Mouse (Mus musculus): Measurements from ENCODE around the gene Mcm8. TPM values are rescaled to one million over a fixed set of nuclear protein-coding genes. Genes with fewer than 3 reads are reported as not detected.
A peak's percentile ranks its signal among the peaks of the same experiment; 100 is the strongest.

Gene Mcm8
- total and polyA plus RNA-seq, 3 experiments, result 21.9 to 25.1 TPM; not detected in 1

GRCm38 (mm10) chr2:132848361-132848760, 32.4 kb downstream of the Mcm8 start:
- H3K27me3 ChIP-seq (ENCODE audit: control insufficient read depth in 1 of 2, insufficient read depth in 2 of 2, low read length in 2 of 2), result no peaks in the 10 kb centered on the region
- peaks cover 29% of the 10 kb centered on the region for H3K79me2 ChIP-seq (ENCODE audit: control insufficient read depth, insufficient read depth, low read length, poor library complexity)
- H3K4me1 ChIP-seq (ENCODE audit: control insufficient read depth in 1 of 2, insufficient read depth in 2 of 2, low read length in 2 of 2), result peaks cover 0 to 14% of the 10 kb centered on the region in 2 experiments
- H3K9ac ChIP-seq (ENCODE audit: control insufficient read depth, low read depth, low read length, poor library complexity, severe bottlenecking), result peak overlapping the region; percentile 8
- H3K27ac ChIP-seq (ENCODE audit: control insufficient read depth, low read depth, low read length), result no peak overlapping the region
- H3K4me3 ChIP-seq (ENCODE audit: control insufficient read depth in 1 of 2, insufficient read depth in 1 of 2, low read depth in 2 of 2, low read length in 2 of 2), result peak overlapping the region in 1 of 2 experiments; percentile 30; a peak in 2 of 4 replicates
- peaks cover 10 to 14% of the 10 kb centered on the region in 2 experiments for H3K36me3 ChIP-seq (ENCODE audit: control insufficient read depth in 1 of 2, insufficient read depth in 2 of 2, low read length in 2 of 2)
- no peaks in the 10 kb centered on the region for H3K9me3 ChIP-seq (replicated peaks; ENCODE audit: insufficient read depth, low read length)
- TF ChIP-seq RCOR1 (IDR thresholded peaks at IDR 0.05; ENCODE audit: low read depth, low read length), result no peak
- no peak for TF ChIP-seq NRF1 (IDR thresholded peaks at IDR 0.05; ENCODE audit: insufficient read depth, low read depth, low read length, poor library complexity, severe bottlenecking)
- no peak for TF ChIP-seq KAT2A (conservative IDR thresholded peaks at IDR 0.05; ENCODE audit: low read depth, low read length)
- TF ChIP-seq MAFK (IDR thresholded peaks at IDR 0.05; ENCODE audit: borderline replicate concordance, low read depth, low read length), result no peak
- no peak for TF ChIP-seq JUND (IDR thresholded peaks at IDR 0.05; ENCODE audit: low read depth, low read length)
- no peak for TF ChIP-seq MYB (IDR thresholded peaks at IDR 0.05; ENCODE audit: low read depth, low read length)
- TF ChIP-seq BHLHE40 (IDR thresholded peaks at IDR 0.05; ENCODE audit: borderline replicate concordance, low read depth, low read length), result no peak
- no peak for TF ChIP-seq USF1 (IDR thresholded peaks at IDR 0.05; ENCODE audit: low read depth, low read length)
- no peak for TF ChIP-seq MXI1 (IDR thresholded peaks at IDR 0.05; ENCODE audit: low read depth, low read length)
- DNase-seq (ENCODE audit: low read depth, low spot score), result no peak

GRCm38 (mm10) chr2:132849141-132849540, 33.2 kb downstream of the Mcm8 start:
- H3K4me1 ChIP-seq (ENCODE audit: control insufficient read depth in 1 of 2, insufficient read depth in 2 of 2, low read length in 2 of 2), result peaks cover 0 to 14% of the 10 kb centered on the region in 2 experiments
- no peaks in the 10 kb centered on the region for H3K9me3 ChIP-seq (replicated peaks; ENCODE audit: insufficient read depth, low read length)
- H3K4me3 ChIP-seq (ENCODE audit: control insufficient read depth in 1 of 2, insufficient read depth in 1 of 2, low read depth in 2 of 2, low read length in 2 of 2), result no peak overlapping the region
- no peak overlapping the region for H3K27ac ChIP-seq (ENCODE audit: control insufficient read depth, low read depth, low read length)
- no peaks in the 10 kb centered on the region for H3K27me3 ChIP-seq (ENCODE audit: control insufficient read depth in 1 of 2, insufficient read depth in 2 of 2, low read length in 2 of 2)
- peaks cover 10 to 16% of the 10 kb centered on the region in 2 experiments for H3K36me3 ChIP-seq (ENCODE audit: control insufficient read depth in 1 of 2, insufficient read depth in 2 of 2, low read length in 2 of 2)
- TF ChIP-seq NRF1 (IDR thresholded peaks at IDR 0.05; ENCODE audit: insufficient read depth, low read depth, low read length, poor library complexity, severe bottlenecking) (no peak), ETS1 (IDR thresholded peaks at IDR 0.05; ENCODE audit: low read depth, low read length) (no peak), POLR2AphosphoS5 (IDR thresholded peaks at IDR 0.05; ENCODE audit: borderline replicate concordance, low read depth, low read length) (no peak), ZKSCAN1 (IDR thresholded peaks at IDR 0.05; ENCODE audit: low read depth, low read length) (no peak)
- no peak for DNase-seq (ENCODE audit: low read depth, low spot score)
- H3K9ac ChIP-seq (ENCODE audit: control insufficient read depth, low read depth, low read length, poor library complexity, severe bottlenecking), result no peak overlapping the region
- H3K79me2 ChIP-seq (ENCODE audit: control insufficient read depth, insufficient read depth, low read length, poor library complexity), result peaks cover 29% of the 10 kb centered on the region

GRCm38 (mm10) chr2:132853051-132853450, 37.1 kb downstream of the Mcm8 start:
- no peak overlapping the region for H3K9ac ChIP-seq (ENCODE audit: control insufficient read depth, low read depth, low read length, poor library complexity, severe bottlenecking)
- H3K4me3 ChIP-seq (ENCODE audit: control insufficient read depth in 1 of 2, insufficient read depth in 1 of 2, low read depth in 2 of 2, low read length in 2 of 2), result no peak overlapping the region
- H3K79me2 ChIP-seq (ENCODE audit: control insufficient read depth, insufficient read depth, low read length, poor library complexity), result peaks cover 22% of the 10 kb centered on the region
- DNase-seq (ENCODE audit: low read depth, low spot score), result no peak
- H3K9me3 ChIP-seq (replicated peaks; ENCODE audit: insufficient read depth, low read length), result no peaks in the 10 kb centered on the region
- H3K27ac ChIP-seq (ENCODE audit: control insufficient read depth, low read depth, low read length), result no peak overlapping the region
- TF ChIP-seq EP300 (IDR thresholded peaks at IDR 0.05; ENCODE audit: low read depth in 1 of 2, low read length in 2 of 2) (no peak), ELF1 (IDR thresholded peaks at IDR 0.05; ENCODE audit: low read depth, low read length) (no peak), GABPA (IDR thresholded peaks at IDR 0.05; ENCODE audit: low read depth, low read length) (no peak), ZKSCAN1 (IDR thresholded peaks at IDR 0.05; ENCODE audit: low read depth, low read length) (no peak), USF1 (IDR thresholded peaks at IDR 0.05; ENCODE audit: low read depth, low read length) (no peak)
- no peaks in the 10 kb centered on the region for H3K27me3 ChIP-seq (ENCODE audit: control insufficient read depth in 1 of 2, insufficient read depth in 2 of 2, low read length in 2 of 2)
- peaks cover 6 to 26% of the 10 kb centered on the region in 2 experiments for H3K36me3 ChIP-seq (ENCODE audit: control insufficient read depth in 1 of 2, insufficient read depth in 2 of 2, low read length in 2 of 2)
- peaks cover 0 to 8% of the 10 kb centered on the region in 2 experiments for H3K4me1 ChIP-seq (ENCODE audit: control insufficient read depth in 1 of 2, insufficient read depth in 2 of 2, low read length in 2 of 2)
